Mouse (Mus musculus) myocyte (in vitro differentiated cells): ENCODE measurements around the gene Fbxo31. TPM values are rescaled to one million over a fixed set of nuclear protein-coding genes. Genes with fewer than 3 reads are reported as not detected.

Experiments used
- H3K27me3 ChIP-seq: one replicate; pipeline ENCODE4 v1.6.1; 2011; ENCODE audit not compliant: control insufficient read depth, insufficient read depth, insufficient read length
- H3K36me3 ChIP-seq: one replicate; pipeline ENCODE4 v1.6.1; 2011; ENCODE audit not compliant: control insufficient read depth, insufficient read depth
- H3K4me2 ChIP-seq: one replicate; pipeline ENCODE4 v1.6.1; 2011; ENCODE audit warnings: low read depth, control low read depth
- H3K4me3 ChIP-seq: one replicate; pipeline ENCODE4 v1.5.1; 2011; ENCODE audit warnings: mild to moderate bottlenecking, control low read depth, moderate library complexity
- H3K79me2 ChIP-seq: one replicate; pipeline ENCODE4 v1.6.1; 2011; ENCODE audit not compliant: control insufficient read depth, insufficient read depth
- H3ac ChIP-seq: one replicate; pipeline ENCODE4 v1.6.1; 2011; ENCODE audit not compliant: control insufficient read depth, insufficient read length
- CEBPB ChIP-seq: IDR thresholded peaks from 2 replicates; pipeline ENCODE4 v1.6.1; 2011; ENCODE audit warnings: mild to moderate bottlenecking, moderate library complexity; ENCODE audit not compliant: poor library complexity, insufficient read depth, severe bottlenecking
- E2F4 ChIP-seq: IDR thresholded peaks from one replicate; pipeline ENCODE4 v1.6.1; 2011; ENCODE audit warnings: mild to moderate bottlenecking, control low read depth, moderate library complexity; ENCODE audit not compliant: insufficient read depth
- MAX ChIP-seq: IDR thresholded peaks from one replicate; pipeline ENCODE4 v1.6.1; 2011; ENCODE audit warnings: low read depth, mild to moderate bottlenecking, control low read depth
- MYOD1 ChIP-seq, 3 experiments: IDR thresholded peaks; one replicate each; pipeline ENCODE4 v1.6.1; 2011; ENCODE audit warnings: control low read depth in 2 of 3, low read depth in 2 of 3, mild to moderate bottlenecking in 2 of 3, moderate library complexity in 1 of 3; ENCODE audit not compliant: insufficient read length in 2 of 3, control insufficient read depth in 1 of 3
- MYOG ChIP-seq, 3 experiments: IDR thresholded peaks; one replicate each; pipeline ENCODE4 v1.6.1; 2011; ENCODE audit warnings: control low read depth in 2 of 3, low read depth in 2 of 3, mild to moderate bottlenecking in 2 of 3; ENCODE audit not compliant: insufficient read length in 2 of 3, control insufficient read depth in 1 of 3, insufficient read depth in 1 of 3
- POLR2A ChIP-seq: IDR thresholded peaks from one replicate; pipeline ENCODE4 v1.6.1; 2011; ENCODE audit warnings: low read depth, mild to moderate bottlenecking, control low read depth, moderate library complexity; ENCODE audit not compliant: insufficient read length
- POLR2AphosphoS2 ChIP-seq: IDR thresholded peaks from one replicate; pipeline ENCODE4 v1.6.1; 2011; ENCODE audit warnings: low read depth, control low read depth; ENCODE audit not compliant: insufficient read length
- REST ChIP-seq: IDR thresholded peaks from one replicate; pipeline ENCODE4 v1.6.1; 2011; ENCODE audit warnings: mild to moderate bottlenecking, control low read depth, moderate library complexity; ENCODE audit not compliant: insufficient read depth, insufficient read length
- SRF ChIP-seq: IDR thresholded peaks from one replicate; pipeline ENCODE4 v1.6.1; 2011; ENCODE audit warnings: low read depth; ENCODE audit not compliant: control insufficient read depth, insufficient read length
- TCF12 ChIP-seq: IDR thresholded peaks from one replicate; pipeline ENCODE4 v1.6.1; 2011; ENCODE audit warnings: mild to moderate bottlenecking, control low read depth; ENCODE audit not compliant: poor library complexity, insufficient read depth, severe bottlenecking
- TCF3 ChIP-seq: IDR thresholded peaks from one replicate; pipeline ENCODE4 v1.6.1; 2011; ENCODE audit warnings: low read depth, control low read depth; ENCODE audit not compliant: insufficient read length
- USF1 ChIP-seq: IDR thresholded peaks from one replicate; pipeline ENCODE4 v1.6.1; 2011; ENCODE audit warnings: low read depth, mild to moderate bottlenecking, control low read depth, moderate library complexity
- polyA plus RNA-seq: library from polyadenylated mRNA; unstranded; fragments of >200 nt; fragmentation: generic; extraction: Trizol; gene quantifications from one replicate; pipeline ENCODE4 v1.2.1, GENCODE M21; 2012; ENCODE audit warnings: missing spikeins

Fbxo31 gene
- polyA plus RNA-seq, 1 experiment: 23.3 TPM

DNA sequence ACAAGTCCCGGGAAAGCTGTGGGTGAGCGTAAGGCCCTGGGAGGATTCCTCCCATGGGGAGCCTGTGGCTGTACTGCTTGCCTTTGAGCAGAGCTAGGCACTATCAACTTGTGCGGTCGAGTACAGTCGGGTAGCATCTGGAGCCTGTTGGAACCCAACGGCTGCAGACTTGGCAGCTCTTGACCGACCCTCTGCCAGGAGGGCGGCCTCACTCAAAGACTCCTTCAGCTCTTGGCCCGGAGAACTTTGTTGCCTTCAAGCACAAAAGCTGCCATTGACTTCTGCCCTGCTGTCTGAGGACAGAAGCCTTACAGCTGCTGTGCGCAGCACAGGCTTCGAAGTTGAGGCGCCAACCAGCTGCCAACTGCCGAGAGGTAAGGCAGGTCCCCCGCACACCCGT, 49.8 kb downstream of the Fbxo31 start:
- Histone ChIP-seq H3K4me2 (no peak overlapping the region), H3ac (no peak overlapping the region), H3K79me2 (no peaks in the 10 kb centered on the region), H3K27me3 (peaks cover 65% of the 10 kb centered on the region), H3K36me3 (no peaks in the 10 kb centered on the region), H3K4me3 (no peak overlapping the region)
- TF ChIP-seq MYOG (IDR thresholded peaks at IDR 0.05; ENCODE audit: control insufficient read depth in 1 of 3, insufficient read depth in 1 of 3, insufficient read length in 2 of 3, low read depth in 2 of 3) (no peak), MYOD1 (IDR thresholded peaks at IDR 0.05; ENCODE audit: control insufficient read depth in 1 of 3, insufficient read length in 2 of 3, low read depth in 2 of 3) (no peak), SRF (no peak), TCF3 (no peak), E2F4 (no peak), MAX (no peak), REST (no peak), POLR2A (no peak), TCF12 (no peak), POLR2AphosphoS2 (no peak), USF1 (no peak)

DNA sequence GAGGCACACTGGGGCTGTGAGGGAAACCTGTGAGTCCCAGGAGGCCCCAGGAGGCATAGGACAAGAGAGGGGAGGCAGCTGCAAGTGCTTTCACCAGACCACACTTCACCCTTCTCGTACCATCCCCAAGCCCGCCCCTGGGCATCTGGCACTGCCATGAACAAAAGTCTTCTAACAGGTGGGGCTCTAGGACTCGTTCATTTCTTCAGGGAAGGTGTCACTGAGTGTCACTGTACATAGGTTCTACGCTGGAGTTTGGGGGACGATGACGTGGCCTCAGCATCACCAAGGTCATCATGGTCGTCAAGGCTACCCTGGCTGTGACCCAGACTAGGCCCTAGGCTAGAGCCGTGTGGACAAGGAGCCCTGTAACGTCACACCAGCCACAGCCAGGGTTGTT, 50.9 kb downstream of the Fbxo31 start:
- Histone ChIP-seq H3K79me2 (no peaks in the 10 kb centered on the region), H3K4me3 (no peak overlapping the region), H3K36me3 (no peaks in the 10 kb centered on the region), H3K27me3 (peaks cover 66% of the 10 kb centered on the region), H3K4me2 (no peak overlapping the region), H3ac (no peak overlapping the region)
- TF ChIP-seq POLR2A (no peak), MYOG (IDR thresholded peaks at IDR 0.05; ENCODE audit: control insufficient read depth in 1 of 3, insufficient read depth in 1 of 3, insufficient read length in 2 of 3, low read depth in 2 of 3) (no peak), USF1 (no peak), POLR2AphosphoS2 (no peak), TCF12 (no peak), TCF3 (no peak), REST (no peak), MAX (no peak), SRF (no peak), MYOD1 (IDR thresholded peaks at IDR 0.05; ENCODE audit: control insufficient read depth in 1 of 3, insufficient read length in 2 of 3, low read depth in 2 of 3) (no peak), E2F4 (no peak), CEBPB (no peak)

DNA sequence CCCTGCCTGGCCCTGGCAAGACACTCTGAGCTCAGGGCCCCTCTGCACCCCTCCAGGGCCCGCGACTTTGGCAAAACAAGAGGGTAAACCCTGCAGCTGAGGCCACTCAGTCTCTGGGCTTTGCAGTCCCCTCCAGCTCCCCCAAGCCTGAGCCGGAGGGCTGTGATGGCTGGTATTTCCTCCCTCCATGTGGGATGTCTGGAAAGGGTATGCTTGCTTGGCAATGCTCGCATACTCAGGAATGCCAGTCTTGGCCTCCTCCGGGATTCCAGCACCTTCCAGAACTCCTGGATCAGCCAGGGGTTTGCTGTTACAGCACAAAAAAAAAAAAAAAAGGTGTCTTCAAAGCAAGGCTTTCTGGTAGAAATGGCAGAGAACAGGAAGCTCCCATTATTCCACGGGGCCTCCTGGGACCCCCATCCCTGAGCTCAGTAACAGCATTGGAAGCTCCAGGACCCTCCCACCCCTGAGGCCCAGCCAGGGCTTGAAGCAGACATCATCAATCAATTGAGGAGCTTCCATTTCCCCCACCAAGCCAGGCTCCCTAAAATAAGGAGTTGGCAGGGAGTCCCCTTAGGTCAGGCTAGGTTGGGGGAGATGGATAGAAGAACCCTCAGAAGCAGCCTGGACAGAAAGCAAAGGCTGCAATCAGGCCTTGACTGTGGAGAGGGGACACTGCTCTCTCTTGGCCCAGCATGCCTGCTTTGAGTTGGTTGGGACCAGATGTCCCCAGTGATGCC, 51.6 kb downstream of the Fbxo31 start:
- Histone ChIP-seq H3ac (no peak overlapping the region), H3K79me2 (no peaks in the 10 kb centered on the region), H3K4me2 (no peak overlapping the region), H3K27me3 (peaks cover 66% of the 10 kb centered on the region), H3K4me3 (no peak overlapping the region), H3K36me3 (no peaks in the 10 kb centered on the region)
- TF ChIP-seq POLR2AphosphoS2 (no peak), CEBPB (no peak), E2F4 (no peak), SRF (no peak), USF1 (no peak), REST (no peak), MYOG (IDR thresholded peaks at IDR 0.05; ENCODE audit: control insufficient read depth in 1 of 3, insufficient read depth in 1 of 3, insufficient read length in 2 of 3, low read depth in 2 of 3) (no peak), MAX (no peak), MYOD1 (IDR thresholded peaks at IDR 0.05; ENCODE audit: control insufficient read depth in 1 of 3, insufficient read length in 2 of 3, low read depth in 2 of 3) (no peak)

- Histone ChIP-seq H3ac (no peak overlapping the region), H3K27me3 (peaks cover 51% of the 10 kb centered on the region), H3K79me2 (no peaks in the 10 kb centered on the region), H3K36me3 (no peaks in the 10 kb centered on the region), H3K4me2 (no peak overlapping the region), H3K4me3 (no peak overlapping the region)
- no peak for TF ChIP-seq TCF12
- TF ChIP-seq MAX: no peak
- no peak for TF ChIP-seq SRF
- no peak for TF ChIP-seq MYOD1 (IDR thresholded peaks at IDR 0.05; ENCODE audit: control insufficient read depth in 1 of 3, insufficient read length in 2 of 3, low read depth in 2 of 3)
- no peak for TF ChIP-seq E2F4
- no peak for TF ChIP-seq USF1
- no peak for TF ChIP-seq REST
- no peak for TF ChIP-seq TCF3
- TF ChIP-seq CEBPB: no peak
- no peak for TF ChIP-seq POLR2A
- no peak for TF ChIP-seq POLR2AphosphoS2
- no peak for TF ChIP-seq MYOG (IDR thresholded peaks at IDR 0.05; ENCODE audit: control insufficient read depth in 1 of 3, insufficient read depth in 1 of 3, insufficient read length in 2 of 3, low read depth in 2 of 3)
Measured at GRCm38 (mm10) chr8:121525111-121525818, 53.3 kb downstream of the Fbxo31 start.

GRCm38 (mm10) chr8:121513429-121513828, 65.2 kb downstream of the Fbxo31 start:
- Histone ChIP-seq H3ac (no peak overlapping the region), H3K27me3 (peaks cover 43% of the 10 kb centered on the region), H3K79me2 (no peaks in the 10 kb centered on the region), H3K4me3 (no peak overlapping the region), H3K36me3 (no peaks in the 10 kb centered on the region), H3K4me2 (no peak overlapping the region)
- TF ChIP-seq REST: no peak
- TF ChIP-seq MAX: no peak
- no peak for TF ChIP-seq E2F4
- no peak for TF ChIP-seq MYOG (IDR thresholded peaks at IDR 0.05; ENCODE audit: control insufficient read depth in 1 of 3, insufficient read depth in 1 of 3, insufficient read length in 2 of 3, low read depth in 2 of 3)
- TF ChIP-seq USF1: no peak
- no peak for TF ChIP-seq POLR2A
- no peak for TF ChIP-seq CEBPB
- no peak for TF ChIP-seq SRF
- no peak for TF ChIP-seq TCF3
- no peak for TF ChIP-seq MYOD1 (IDR thresholded peaks at IDR 0.05; ENCODE audit: control insufficient read depth in 1 of 3, insufficient read length in 2 of 3, low read depth in 2 of 3)
- no peak for TF ChIP-seq POLR2AphosphoS2
- no peak for TF ChIP-seq TCF12
